Mouse (Mus musculus): ENCODE data around the gene Glycam1.
"Not testable (repeated sequence)": the region's sequence is repeated elsewhere in the genome, so short reads cannot be mapped to it uniquely, and the experiment has no call there.

The Glycam1 gene

DNA sequence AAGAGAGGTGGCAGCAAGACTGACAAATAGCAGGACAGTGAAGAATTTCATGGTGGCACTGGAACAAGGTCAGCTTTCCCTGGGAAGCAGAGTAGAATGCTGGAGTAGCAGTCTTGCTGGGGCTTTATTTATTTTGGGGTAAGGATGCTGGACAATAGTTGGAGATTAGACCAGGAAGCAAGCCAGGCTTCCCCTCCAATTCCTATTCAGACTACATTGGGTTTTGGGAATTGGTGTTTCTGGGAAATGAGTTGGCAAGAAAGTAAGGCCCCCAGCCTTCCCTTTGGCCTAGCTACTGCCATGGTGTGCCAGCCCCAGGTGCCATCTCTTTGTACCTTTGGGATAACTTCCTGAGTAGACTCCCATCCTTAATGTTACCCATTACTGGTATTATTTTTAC, at the start of gene Glycam1:
Glycam1 (minus strand) TSS at position 101 of the 400 bp plus-strand sequence.
- no peak for DNase-seq

DNA sequence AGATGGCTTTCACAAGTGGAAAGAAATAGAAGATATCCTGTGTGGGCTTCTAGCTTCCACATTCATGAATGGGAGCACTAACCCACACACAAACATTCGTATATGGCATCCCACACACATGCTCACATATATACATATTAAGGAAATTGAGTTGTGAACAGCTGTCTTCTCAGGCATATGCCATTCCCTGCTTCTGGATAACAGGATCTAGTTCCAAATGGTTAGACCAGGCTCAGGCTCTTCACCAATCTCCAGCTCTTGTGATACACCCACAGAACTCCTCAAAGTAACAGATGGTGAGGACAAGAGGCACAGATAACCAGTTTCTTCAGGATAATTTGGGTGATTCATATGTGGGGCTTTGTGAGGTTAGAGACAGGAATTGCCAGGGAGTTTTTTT, 39.6 kb upstream of the Glycam1 start:
- DNase-seq: no peak

DNA sequence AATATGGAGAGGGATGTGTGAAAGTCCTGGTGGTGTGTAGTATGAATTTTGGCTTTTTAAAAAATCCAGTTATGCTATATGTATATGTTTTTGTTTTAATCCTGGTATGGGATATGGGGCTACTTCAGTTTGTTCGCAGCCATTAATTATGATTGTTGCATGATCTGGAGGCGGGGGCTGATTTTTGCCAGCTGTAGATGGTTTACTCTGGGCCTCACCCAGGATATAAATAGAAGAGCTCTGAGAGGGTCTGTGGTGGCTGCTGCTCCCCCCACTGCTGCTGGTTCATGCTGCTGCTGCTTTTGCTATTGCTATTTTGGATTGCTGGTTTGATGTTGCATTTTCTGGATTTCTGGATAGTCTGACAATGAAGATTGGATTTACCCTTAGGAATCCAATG, 25.9 kb upstream of the Glycam1 start:
- no peak for DNase-seq

DNA sequence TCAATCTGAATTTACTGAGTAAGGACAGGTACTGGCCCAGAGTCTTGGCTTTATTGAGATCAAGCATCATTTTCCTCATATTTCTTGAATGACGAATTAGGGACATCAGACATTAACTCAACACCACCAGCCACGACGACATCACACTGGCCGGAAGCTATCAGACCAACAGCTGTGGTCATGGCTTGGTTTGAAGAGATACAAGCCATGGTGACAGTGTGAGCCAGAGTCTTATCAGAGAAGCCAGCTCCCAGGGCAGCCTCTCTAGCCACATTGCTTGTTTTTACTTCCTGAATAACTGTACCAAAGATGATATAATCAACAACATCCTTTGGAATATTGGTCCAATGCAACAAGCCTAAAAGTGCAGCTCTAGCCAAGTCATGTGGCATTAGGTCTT, 22.9 kb upstream of the Glycam1 start:
- DNase-seq: not testable (repeated sequence)

DNA sequence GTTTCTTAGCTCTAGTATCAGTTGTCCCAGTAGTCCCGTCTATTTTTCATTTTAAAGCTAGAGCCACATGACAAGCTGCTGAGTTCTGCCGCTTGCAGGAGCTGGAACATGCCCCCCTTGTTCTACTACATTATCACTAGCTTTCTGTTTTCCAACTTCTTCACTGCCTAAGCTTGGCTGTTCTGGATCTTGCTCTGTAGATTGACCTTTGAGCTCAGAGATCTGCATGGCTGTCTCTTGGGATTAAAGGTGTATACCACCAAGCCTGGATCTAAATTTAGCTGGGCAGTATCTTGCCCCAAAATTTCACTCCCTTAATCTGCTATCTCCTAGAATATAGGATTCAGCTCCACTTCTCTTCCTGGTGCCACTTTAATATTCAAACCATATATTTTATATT, 21.0 kb upstream of the Glycam1 start:
- DNase-seq: no peak

DNA sequence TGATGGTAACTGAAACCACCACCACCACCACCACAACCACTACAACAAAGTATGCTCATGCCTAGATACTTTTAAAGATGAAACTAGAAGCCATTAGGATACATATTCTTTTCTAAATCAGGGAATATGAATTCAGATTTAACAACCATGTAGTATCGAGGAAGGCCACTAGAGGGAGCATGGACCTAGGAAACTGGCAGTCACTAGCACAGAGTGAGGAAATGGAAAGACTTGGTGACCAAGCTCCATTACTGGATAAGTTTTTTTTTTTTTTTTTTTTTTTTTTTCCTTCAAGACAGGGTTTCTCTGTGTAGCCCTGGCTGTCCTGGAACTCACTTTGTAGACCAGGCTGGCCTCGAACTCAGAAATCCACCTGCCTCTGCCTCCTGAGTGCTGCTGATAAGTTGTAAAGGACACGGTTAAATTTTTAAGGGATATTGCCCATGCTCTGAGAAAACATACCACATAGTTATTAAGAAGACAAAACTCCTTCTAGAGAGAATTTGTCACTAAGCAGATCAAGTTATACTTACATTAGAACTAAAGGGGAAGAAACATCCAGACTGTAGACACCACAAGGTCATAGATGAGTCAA, 12.7 kb downstream of the Glycam1 start:
- DNase-seq: no peak

DNA sequence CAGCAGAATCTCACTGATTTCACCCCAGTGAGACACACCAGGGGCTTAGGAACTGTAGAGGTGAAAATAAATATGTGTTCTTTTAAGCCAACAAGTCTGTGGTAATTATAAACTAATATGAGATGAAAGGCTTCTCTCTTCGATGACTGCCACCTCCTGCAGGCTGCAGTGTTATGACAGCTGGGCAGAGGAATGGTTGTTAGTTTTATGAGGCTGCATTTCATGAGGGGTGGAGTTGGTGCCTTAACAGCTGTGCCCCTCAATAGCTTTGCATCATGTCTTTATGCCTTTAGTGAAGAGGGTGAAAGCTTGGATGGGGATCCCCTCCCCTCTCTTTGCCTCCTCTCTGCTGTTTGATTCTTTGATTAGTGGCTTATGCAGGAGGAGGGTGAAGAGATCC, 13.8 kb downstream of the Glycam1 start:
- no peak for DNase-seq

DNA sequence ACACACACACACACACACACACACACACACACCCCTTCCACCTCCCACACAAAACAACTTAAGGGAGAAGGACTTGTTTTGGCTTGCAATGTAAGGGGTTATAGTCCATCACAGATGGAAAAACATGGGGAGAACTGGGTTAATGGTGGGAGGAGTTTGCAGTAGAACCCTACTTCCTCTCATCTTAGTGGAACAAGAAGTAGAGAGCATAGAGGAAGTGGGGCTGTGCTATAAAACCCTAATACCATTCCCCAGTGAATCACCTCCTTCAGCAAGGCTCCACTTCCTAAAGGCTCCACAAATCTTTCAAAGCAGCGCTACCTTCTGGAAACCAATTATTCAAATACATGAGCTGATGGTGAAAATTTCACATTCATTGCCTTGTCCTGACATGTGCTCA, 15.4 kb downstream of the Glycam1 start:
- no peak for DNase-seq

DNA sequence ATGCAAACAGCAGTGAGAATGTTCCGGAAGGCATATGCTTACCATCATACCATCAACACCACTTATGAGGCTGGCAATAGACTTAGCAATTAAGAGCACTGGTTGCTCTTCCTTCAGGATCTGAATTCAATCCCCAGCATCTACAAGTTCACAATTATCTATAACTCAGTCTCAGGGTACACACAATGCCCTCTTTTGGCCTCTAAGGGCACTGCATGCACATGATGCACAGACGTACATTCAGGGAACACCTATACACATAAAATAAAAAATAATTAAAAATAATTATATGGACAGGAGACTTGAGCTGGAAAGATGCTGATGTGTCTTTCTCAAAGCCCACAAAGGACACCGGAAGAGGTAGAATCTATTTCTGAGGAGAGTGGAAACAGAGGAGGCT, 16.9 kb downstream of the Glycam1 start:
- no peak for DNase-seq

DNA sequence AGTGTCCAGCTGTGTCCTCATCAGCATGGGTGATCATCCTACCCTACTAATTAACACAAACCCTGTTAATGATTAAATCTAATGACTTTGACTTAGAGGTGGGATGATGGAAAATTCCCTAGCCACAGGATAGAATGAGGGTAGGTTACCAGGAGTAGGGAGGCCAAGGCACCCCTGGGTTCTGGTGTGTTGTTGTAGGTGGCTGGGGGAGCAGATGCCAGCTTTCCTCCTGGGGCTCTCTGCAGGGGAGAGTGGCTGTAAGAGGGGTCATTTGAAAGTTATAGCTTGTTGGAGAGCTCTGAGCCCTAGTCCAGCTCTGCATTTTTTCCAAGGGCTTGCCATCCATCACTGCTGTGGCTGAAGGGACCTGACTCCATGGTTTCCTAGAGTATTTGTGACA, 22.4 kb downstream of the Glycam1 start:
- no peak for DNase-seq

DNA sequence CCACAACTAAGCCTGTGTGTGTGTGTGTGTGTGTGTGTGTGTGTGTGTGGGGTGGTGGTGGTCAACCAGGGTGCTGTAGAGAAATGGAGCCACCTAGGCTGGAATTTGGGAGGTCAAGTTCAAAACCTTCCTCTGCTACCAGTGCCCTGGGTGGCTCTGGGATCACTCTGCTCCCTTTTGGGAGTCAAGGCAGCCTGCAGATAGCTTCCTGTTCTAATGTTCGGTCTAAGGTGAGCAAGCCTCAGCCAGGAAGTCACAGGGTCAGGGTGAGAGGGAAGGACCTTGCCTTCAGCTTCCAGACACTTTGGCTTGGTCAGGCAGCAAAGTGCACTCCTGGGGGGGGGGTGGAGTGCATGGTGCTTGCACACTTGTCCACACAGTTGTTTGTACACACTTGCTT, 24.2 kb downstream of the Glycam1 start:
- no peak for DNase-seq

DNA sequence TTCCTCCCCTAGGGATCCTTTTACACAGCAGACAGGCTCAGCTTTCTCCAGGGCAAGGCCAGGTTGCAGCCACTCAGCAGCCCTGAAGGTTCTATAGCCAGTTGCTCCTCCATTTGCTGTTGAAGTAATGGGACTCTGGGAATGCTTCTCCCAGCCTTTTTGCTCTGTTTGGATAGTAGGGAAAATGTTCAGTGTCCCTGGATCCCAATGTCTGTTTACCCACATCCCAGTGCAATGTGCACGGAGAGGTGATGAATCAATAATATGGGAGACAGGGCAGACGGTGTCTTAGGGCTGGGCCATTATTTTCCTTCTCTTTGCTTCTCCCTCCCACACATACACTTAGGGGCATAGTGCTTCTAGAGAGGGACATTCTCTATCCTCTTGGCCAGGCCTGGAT, 25.6 kb downstream of the Glycam1 start:
- no peak for DNase-seq

DNA sequence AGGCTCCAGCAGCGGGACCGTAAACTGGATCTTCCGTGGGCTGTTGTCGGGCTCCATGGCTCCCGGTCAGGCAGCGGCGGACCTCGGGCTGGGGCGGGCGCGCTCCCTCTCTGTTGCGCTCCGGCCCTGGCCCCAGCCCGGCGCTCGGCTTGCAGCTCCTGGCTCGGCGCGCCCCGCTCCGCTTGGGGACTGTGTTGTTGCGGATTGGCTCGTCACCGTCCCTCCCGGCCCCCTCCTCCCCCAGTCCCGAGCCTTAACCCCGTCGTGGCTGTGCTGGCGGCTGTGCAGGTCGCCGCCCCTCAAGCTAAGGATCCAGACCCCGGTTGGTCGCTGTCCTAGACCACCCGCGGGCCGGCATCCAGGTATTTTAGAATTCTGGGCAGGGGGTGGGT, 27.1 kb downstream of the Glycam1 start, which contains the start of gene Ppp1r1a:
Ppp1r1a (minus strand) TSS at position 182 of the 392 bp plus-strand sequence.
- DNase-seq: no peak

DNA sequence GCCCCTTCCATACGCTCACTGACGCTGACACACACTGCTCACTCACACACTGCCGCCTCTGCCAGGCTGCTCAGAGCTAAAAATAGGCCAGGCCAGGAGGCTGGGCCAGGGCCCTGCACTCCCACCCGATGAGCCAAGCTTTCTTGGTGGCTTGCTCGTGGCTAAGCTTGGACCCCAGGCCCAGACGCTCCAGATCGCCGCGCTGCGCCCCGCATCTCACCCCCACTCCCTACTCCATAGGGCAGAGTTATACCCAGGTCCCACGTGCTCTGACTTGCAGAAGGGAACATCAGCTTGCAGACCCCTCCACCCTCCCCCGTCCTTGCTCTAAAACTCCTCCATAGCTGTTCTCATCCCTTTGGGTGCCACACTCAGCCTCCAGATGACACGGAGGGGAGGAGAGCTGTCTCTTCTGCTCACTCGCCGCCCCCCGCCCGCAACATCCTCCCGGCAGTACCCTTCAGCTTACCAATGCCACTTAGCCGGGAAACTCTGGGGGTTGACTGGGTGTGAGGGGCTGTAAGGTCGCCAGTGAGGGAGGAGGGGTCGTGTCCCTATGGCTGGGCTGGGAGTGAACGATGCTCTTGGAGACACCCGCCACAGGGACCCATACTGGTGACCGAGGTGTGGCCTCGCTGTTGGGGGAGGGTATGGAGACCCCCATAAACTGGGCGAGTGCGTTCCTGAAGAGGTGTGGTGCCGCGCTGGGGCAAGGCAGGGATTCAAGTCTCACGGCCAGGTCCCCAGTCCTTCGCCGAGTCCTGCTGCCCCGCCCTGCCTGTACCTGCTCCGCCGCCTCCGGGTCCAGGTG, 27.7 kb downstream of the Glycam1 start:
- DNase-seq: no peak

DNA sequence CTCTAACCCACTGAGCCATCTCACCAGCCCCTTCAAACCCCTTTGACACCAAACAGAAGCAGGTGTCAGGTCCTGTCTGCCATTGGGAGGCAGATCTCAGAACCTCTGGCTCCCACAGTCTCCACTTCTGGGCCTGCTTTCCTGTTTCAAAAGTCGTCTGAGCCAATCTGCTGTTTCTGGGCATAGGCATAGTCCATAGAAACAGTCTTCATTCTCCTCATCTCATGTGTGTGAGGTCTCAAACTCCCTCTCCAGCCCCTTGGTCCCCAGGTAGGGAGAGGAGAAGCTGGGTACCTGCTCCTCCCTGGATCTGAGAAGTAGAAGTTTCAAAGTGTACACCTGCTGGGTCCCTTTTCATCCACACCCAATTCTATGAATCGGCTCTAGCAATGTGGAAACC, 28.4 kb downstream of the Glycam1 start:
- no peak for DNase-seq

DNA sequence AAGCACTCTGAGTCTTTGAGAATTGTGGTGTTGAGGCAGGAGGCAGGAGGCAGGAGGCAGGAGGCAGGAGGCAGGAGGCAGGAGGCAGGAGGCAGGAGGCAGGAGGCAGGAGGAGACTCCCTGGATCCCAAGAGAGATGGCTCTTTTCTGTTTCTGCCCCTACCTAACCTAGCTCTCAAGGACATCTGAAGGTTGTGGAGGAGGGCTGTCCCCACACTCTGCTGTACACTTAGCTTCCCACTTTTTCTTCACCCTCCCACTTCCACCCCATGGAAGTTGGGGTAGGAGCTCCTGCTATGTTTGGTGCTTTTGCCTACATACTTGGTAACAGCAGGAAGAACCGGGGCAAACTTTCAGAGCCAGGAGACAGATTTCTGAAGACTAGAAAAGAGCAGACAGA, 29.1 kb downstream of the Glycam1 start:
- no peak for DNase-seq

DNA sequence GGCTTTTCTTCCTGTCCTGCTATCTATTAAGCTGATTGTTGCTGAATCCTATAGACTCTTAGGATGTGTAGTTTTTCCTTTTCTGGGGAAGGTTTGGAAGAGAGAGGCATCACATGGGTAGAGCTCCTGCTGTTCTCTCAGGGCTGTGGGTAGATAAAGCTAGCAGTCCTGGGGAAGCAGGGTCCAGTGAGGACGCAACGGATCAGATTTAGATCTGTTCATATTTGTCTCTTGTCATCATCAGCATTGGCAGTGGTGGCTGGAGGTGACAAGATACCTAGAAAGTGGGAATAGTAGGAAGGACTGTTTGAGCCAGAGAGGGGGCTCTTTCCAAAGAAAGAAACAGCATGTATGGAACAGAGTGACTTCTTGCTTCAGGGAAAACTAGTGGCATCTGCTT, 29.9 kb downstream of the Glycam1 start:
- no peak for DNase-seq

DNA sequence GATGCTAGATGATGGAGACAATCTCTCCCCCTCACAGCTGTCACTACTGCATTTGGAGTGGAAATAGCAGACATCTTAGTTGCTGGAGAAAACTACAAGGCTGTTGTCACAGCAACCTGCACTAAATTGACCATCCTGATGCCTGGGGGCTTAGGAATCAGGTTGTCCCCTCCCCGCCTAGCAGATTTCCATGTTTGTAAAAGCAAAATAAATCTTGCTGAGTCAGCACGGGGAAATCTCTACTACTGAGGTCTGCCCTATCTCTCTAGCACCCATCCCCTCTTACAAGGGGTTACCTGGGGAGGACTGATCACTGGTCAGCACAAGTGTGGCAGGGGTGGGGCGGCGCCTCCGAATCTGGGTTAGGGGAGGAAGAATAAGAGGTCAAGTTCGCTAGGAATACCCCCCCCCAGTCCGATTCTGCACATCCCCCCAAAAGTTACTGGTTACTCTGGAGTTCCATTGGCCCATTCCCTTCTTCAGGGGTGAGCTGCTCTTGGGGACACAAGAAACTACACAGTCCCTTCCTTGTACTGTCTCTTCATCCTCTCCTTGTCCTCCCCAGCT, 30.7 kb downstream of the Glycam1 start:
- no peak for DNase-seq

DNA sequence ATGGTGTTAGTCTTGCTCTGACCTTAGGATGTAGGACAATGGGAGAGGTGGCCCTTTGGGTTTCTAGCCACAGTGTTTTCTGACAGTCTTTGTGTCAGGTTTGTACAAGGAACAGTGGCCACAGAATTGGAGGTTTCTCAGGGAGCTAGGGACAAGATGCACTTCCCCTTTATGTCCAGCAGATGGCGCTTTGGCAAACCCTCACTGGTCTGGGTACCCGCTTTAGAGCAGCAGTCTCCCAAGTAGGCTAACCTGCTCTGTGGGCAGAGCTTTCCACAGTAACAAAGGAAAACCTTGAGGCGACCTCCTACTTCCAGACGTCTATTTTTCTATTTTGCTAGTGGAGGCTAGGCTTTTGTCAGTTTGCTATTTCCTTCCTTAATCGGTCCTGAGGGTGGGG, 34.5 kb downstream of the Glycam1 start:
- no peak for DNase-seq

DNA sequence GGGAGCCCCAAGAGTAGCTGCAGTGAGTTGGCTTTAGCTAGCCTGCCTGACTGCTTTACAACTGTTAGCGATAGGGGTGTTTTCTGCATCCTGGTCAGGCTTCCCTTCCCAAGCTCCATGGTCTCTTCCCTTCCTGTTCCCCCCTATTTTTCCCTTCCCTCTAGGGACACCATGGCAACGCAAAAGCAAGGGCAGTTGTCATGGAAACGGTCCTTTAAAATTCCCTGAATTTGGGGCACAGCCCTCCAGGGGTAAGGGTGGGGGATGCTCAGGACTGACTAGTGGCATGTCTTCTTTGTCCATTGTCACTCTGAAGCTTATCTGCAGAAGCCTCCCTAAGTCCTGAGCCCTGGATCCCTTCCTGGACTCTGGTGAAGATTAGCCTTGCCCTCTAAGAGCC, 41.7 kb downstream of the Glycam1 start:
- DNase-seq: no peak

DNA sequence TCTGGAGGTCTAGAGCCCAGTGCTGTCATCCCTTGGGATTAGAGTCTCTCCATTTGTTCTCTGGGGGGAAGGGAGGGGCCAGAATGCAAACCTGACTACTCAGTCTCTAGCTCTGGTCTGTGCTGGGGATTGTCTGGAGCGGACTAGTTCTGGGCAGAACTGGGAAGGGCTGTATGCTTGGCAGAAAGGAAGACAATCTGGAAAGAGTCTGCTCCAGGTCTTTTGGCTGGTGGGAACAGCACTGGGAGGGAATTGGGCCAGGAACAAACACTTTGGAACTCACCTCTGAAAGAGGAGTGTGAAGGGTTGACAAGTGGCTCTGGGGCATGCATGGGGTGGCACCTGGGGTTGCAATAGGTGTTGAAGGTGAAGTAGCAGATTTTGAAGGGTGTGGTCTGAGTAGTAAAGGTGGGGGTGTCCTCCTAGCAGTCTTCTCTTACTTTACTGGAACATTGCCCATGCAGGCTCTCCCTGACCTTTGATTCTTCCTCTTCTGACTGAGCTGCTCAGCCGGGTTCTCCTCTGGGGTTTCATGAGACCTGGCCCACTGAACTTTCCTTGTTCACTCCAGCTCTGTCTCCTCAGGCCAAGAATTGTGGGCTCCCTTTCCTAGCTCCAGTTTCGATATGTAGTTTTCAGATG, 42.3 kb downstream of the Glycam1 start:
- no peak for DNase-seq

DNA sequence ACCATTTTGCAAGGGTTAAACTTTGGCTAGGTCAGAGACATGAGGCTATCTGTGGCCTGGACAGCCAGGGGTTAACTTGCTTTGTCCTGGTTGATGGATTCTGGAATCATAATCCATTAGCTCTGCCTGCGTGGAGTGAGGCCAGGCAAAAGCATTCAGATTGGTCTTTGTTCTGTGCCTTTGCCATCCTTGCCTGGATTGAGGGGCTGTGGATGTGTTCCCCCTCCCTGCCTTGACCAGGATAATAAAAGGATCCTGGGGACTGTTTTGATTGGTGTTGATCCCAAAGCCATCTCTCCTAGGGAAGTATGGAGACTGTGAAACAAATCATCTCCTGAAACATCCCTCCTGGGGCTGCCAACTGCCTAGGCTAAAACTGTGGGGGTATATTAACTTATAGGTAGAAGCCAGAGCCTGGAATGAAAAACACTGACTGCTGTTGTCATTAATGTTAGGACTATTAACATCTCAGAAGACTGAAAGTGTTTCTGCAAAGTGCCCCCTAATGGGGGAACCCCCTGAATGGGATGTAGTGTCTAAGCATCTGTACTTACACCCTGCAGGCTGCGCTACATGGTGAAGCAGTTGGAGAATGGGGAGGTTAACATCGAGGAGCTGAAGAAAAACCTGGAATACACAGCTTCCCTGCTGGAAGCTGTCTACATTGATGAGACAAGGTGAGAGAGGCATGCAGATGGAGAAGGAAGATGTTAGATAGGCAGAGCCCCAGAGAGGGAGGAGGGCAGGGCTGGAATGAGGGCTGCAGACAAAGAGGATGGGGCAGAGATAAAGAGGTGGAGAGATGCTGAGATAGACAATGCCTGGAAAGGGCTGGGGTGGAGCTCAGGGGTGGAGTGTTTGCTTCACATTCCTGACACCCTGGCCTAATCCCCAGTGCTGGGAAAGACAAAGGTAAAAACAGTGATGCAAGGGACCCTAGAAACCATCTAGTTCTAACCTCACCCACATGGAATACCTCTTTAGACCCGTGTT, 45.2 kb downstream of the Glycam1 start:
- no peak for DNase-seq

Data from thymus, adult 18-20 months (tissue).